Mouse (Mus musculus): ENCODE measurements around the gene Gtf2f1. TPM values are rescaled to one million over a fixed set of nuclear protein-coding genes. Genes with fewer than 3 reads are reported as not detected.
A peak's percentile ranks its signal among the peaks of the same experiment; 100 is the strongest.

Gtf2f1 gene
- polyA plus RNA-seq, 1 experiment: 41.2 TPM

GRCm38 (mm10) chr17:57003994-57004393 is 7.1 kb downstream of the Gtf2f1 start:
- no peak for DNase-seq (ENCODE audit: low spot score)

GRCm38 (mm10) chr17:57001228-57001627 is 9.9 kb downstream of the Gtf2f1 start:
- DNase-seq (ENCODE audit: low spot score): no peak

GRCm38 (mm10) chr17:56999968-57000609 is 11.0 kb downstream of the Gtf2f1 start, which contains the start of gene Pspn:
TSS of gene Pspn (minus strand) at chr17:57000018.
- DNase-seq (ENCODE audit: low spot score): no peak

GRCm38 (mm10) chr17:56999414-56999813 is 11.7 kb downstream of the Gtf2f1 start:
- DNase-seq (ENCODE audit: low spot score): no peak

GRCm38 (mm10) chr17:56997029-56997667 is 13.9 kb downstream of the Gtf2f1 start, which contains the start of gene Alkbh7:
TSS of gene Alkbh7 (plus strand) at chr17:56997339.
- peak; percentile 78 for DNase-seq (ENCODE audit: low spot score)

GRCm38 (mm10) chr17:56996506-56996905 is 14.6 kb downstream of the Gtf2f1 start:
- no peak for DNase-seq (ENCODE audit: low spot score)

- no peak for DNase-seq (ENCODE audit: low spot score)
Observed at GRCm38 (mm10) chr17:56995046-56995445, 16.0 kb downstream of the Gtf2f1 start.

- peak; percentile 11 for DNase-seq (ENCODE audit: low spot score)
Observed at GRCm38 (mm10) chr17:56990966-56991365, 20.1 kb downstream of the Gtf2f1 start.

- peak; percentile 75 for DNase-seq (ENCODE audit: low spot score)
Observed at GRCm38 (mm10) chr17:56990115-56990746, 20.9 kb downstream of the Gtf2f1 start, which contains the start of gene Clpp. TSS of gene Clpp (plus strand) at chr17:56990305.

GRCm38 (mm10) chr17:56989467-56990114 is 21.5 kb downstream of the Gtf2f1 start:
- peak; percentile 22 for DNase-seq (ENCODE audit: low spot score)

- DNase-seq (ENCODE audit: low spot score): peak; percentile 11
Observed at GRCm38 (mm10) chr17:56988921-56989430, 22.1 kb downstream of the Gtf2f1 start.

GRCm38 (mm10) chr17:56988441-56988840 is 22.6 kb downstream of the Gtf2f1 start:
- DNase-seq (ENCODE audit: low spot score): peak; percentile 9

GRCm38 (mm10) chr17:56986105-56986805 is 24.8 kb downstream of the Gtf2f1 start:
- DNase-seq (ENCODE audit: low spot score): no peak

GRCm38 (mm10) chr17:56985656-56986055 is 25.4 kb downstream of the Gtf2f1 start:
- DNase-seq (ENCODE audit: low spot score): no peak

GRCm38 (mm10) chr17:56984886-56985285 is 26.2 kb downstream of the Gtf2f1 start:
- DNase-seq (ENCODE audit: low spot score): no peak

- DNase-seq (ENCODE audit: low spot score): no peak
Observed at GRCm38 (mm10) chr17:56982013-56982412, 29.1 kb downstream of the Gtf2f1 start, which contains the start of gene Acer1. TSS of gene Acer1 (minus strand) at chr17:56982126.

GRCm38 (mm10) chr17:56981049-56981448 is 30.0 kb downstream of the Gtf2f1 start:
- DNase-seq (ENCODE audit: low spot score): no peak

- DNase-seq (ENCODE audit: low spot score): no peak
Observed at GRCm38 (mm10) chr17:56979524-56979923, 31.6 kb downstream of the Gtf2f1 start.

GRCm38 (mm10) chr17:56976531-56977390 is 34.3 kb downstream of the Gtf2f1 start:
- DNase-seq (ENCODE audit: low spot score): no peak

- no peak for DNase-seq (ENCODE audit: low spot score)
Observed at GRCm38 (mm10) chr17:56975391-56975790, 35.7 kb downstream of the Gtf2f1 start.

Measured in urinary bladder, adult 2 months (tissue).